Mouse (Mus musculus) brain, embryonic 14.5 days (tissue): ENCODE data around the gene Lhfpl5.

Source experiments
- CTCF ChIP-seq: fragments of 200-500 bp; IDR thresholded peaks from 2 replicates; pipeline ENCODE4 v1.5.1; 2012; ENCODE audit warnings: inconsistent platforms, mild to moderate bottlenecking, moderate library complexity, borderline replicate concordance; ENCODE audit not compliant: insufficient read depth, insufficient read length; ENCODE audit errors: extremely low read depth
- POLR2A ChIP-seq: fragments of 200-500 bp; IDR thresholded peaks from 2 replicates; pipeline ENCODE4 v1.6.1; 2012; ENCODE audit warnings: mild to moderate bottlenecking, inconsistent platforms, borderline replicate concordance; ENCODE audit not compliant: poor library complexity, insufficient read depth, insufficient read length, severe bottlenecking; ENCODE audit errors: extremely low read depth

GRCm38 (mm10) chr17:28537881-28538280 is 37.6 kb upstream of the Lhfpl5 start:
- TF ChIP-seq POLR2A (no peak), CTCF (no peak)
